Mouse (Mus musculus) lung, embryonic 16.5 days (tissue): ENCODE measurements around the gene Arrdc3. TPM values are rescaled to one million over a fixed set of nuclear protein-coding genes. Genes with fewer than 3 reads are reported as not detected.
"Not testable (repeated sequence)": the region's sequence is repeated elsewhere in the genome, so short reads cannot be mapped to it uniquely, and the experiment has no call there.

ENCODE experiments used
- ATAC-seq: fragments of 200-750 bp; cut with Nextera tagmentation; 2 replicates; pipeline ENCODE4 v1.8.0; 2017; ENCODE audit warnings: low read depth, mild to moderate bottlenecking, moderate library complexity
- H3K27ac ChIP-seq: fragments of 300-500 bp; sonication (generic); 2 replicates; pipeline ENCODE4 v1.5.1; 2014; ENCODE audit warnings: mild to moderate bottlenecking, control low read depth, low read length
- H3K27me3 ChIP-seq: fragments of 300-500 bp; sonication (generic); 2 replicates; pipeline ENCODE4 v1.6.1; 2014; ENCODE audit warnings: low read depth, low read length, mixed read lengths; ENCODE audit not compliant: control insufficient read depth, insufficient read depth
- H3K36me3 ChIP-seq: fragments of 300-500 bp; sonication (generic); 2 replicates; pipeline ENCODE4 v1.6.1; 2014; ENCODE audit warnings: low read length; ENCODE audit not compliant: control insufficient read depth, insufficient read depth
- H3K4me1 ChIP-seq: fragments of 300-500 bp; sonication (generic); replicated peaks from 2 replicates; pipeline ENCODE4 v1.6.1; 2014; ENCODE audit warnings: low read length, mixed read lengths; ENCODE audit not compliant: control insufficient read depth, insufficient read depth
- H3K4me2 ChIP-seq: fragments of 300-500 bp; sonication (generic); 2 replicates; pipeline ENCODE4 v1.6.1; 2014; ENCODE audit warnings: low read depth, low read length, control low read depth
- H3K4me3 ChIP-seq: fragments of 300-500 bp; sonication (generic); 2 replicates; pipeline ENCODE4 v1.5.1; 2014; ENCODE audit warnings: mild to moderate bottlenecking, low read length, control low read depth
- H3K9ac ChIP-seq: fragments of 300-500 bp; sonication (generic); 2 replicates; pipeline ENCODE4 v1.6.1; 2014; ENCODE audit warnings: low read length, control low read depth
- H3K9me3 ChIP-seq: fragments of 300-500 bp; sonication (generic); 2 replicates; pipeline ENCODE4 v1.6.1; 2016; ENCODE audit warnings: low read length; ENCODE audit not compliant: control insufficient read depth
- WGBS: fragments of 180-500 bp; shearing (Covaris S2); extraction: QIAGEN DNeasy Blood & Tissue Kit; methylation state at CpG from one replicate; pipeline ENCODE4 v1.1.7; 2014; 5-methylcytosine and 5-hydroxymethylcytosine counted together
- polyA plus RNA-seq: library from polyadenylated mRNA; unstranded; fragments of >200 nt; fragmentation: Nextera tagmentation; extraction: Ambion mirVana; gene quantifications from 2 replicates; pipeline ENCODE4 v1.2.1, GENCODE M21; 2015

The Arrdc3 gene
- polyA plus RNA-seq, 1 experiment from 2014 or later: 60.1 TPM

GRCm38 (mm10) chr13:80885103-80885833 is 2.1 kb downstream of the Arrdc3 start:
- Histone ChIP-seq H3K4me1 (peaks cover 3% of the 10 kb centered on the region; the same call in 1 of the 2 replicates), H3K4me3 (peak overlapping the region; percentile 95), H3K9ac (peak overlapping the region; percentile 100), H3K36me3 (peaks cover 11% of the 10 kb centered on the region), H3K27me3 (no peaks in the 10 kb centered on the region), H3K27ac (peak overlapping the region; percentile 100), H3K9me3 (no peaks in the 10 kb centered on the region), H3K4me2 (peak overlapping the region; percentile 60)
- peak; percentile 89 for ATAC-seq
- under 1% methylated on average over 42 of the region's 47 CpGs for WGBS

GRCm38 (mm10) chr13:80885834-80886663 is 2.9 kb downstream of the Arrdc3 start:
- no peaks in the 10 kb centered on the region for H3K9me3 ChIP-seq
- H3K27ac ChIP-seq: peak overlapping the region; percentile 100
- H3K4me3 ChIP-seq: peak overlapping the region; percentile 95
- ATAC-seq: peak; percentile 92
- peaks cover 3% of the 10 kb centered on the region; the same call in 1 of the 2 replicates for H3K4me1 ChIP-seq
- H3K36me3 ChIP-seq: peaks cover 19% of the 10 kb centered on the region
- H3K9ac ChIP-seq: peak overlapping the region; percentile 100
- no peaks in the 10 kb centered on the region for H3K27me3 ChIP-seq
- H3K4me2 ChIP-seq: peak overlapping the region; percentile 60
- WGBS: under 1% methylated on average over 72 of the region's 72 CpGs

- Histone ChIP-seq H3K9me3 (no peaks in the 10 kb centered on the region), H3K4me2 (peak overlapping the region; percentile 60), H3K36me3 (peaks cover 22% of the 10 kb centered on the region), H3K27ac (peak overlapping the region; percentile 100), H3K4me3 (peak overlapping the region; percentile 95), H3K4me1 (peaks cover 3% of the 10 kb centered on the region; the same call in 1 of the 2 replicates), H3K27me3 (no peaks in the 10 kb centered on the region), H3K9ac (peak overlapping the region; percentile 100)
- no peak for ATAC-seq
- 4% methylated on average over 6 of the region's 6 CpGs for WGBS
These were observed 3.6 kb downstream of the Arrdc3 start for GRCm38 (mm10) chr13:80886664-80887210.

GRCm38 (mm10) chr13:80887842-80888241 is 4.7 kb downstream of the Arrdc3 start:
- Histone ChIP-seq H3K9me3 (no peaks in the 10 kb centered on the region), H3K4me2 (no peak overlapping the region), H3K9ac (no peak overlapping the region), H3K36me3 (peaks cover 29% of the 10 kb centered on the region), H3K27ac (no peak overlapping the region), H3K4me3 (no peak overlapping the region), H3K27me3 (no peaks in the 10 kb centered on the region), H3K4me1 (peaks cover 3% of the 10 kb centered on the region; the same call in 1 of the 2 replicates)
- ATAC-seq: no peak
- 45% methylated on average over 2 of the region's 2 CpGs for WGBS

GRCm38 (mm10) chr13:80894928-80895327 is 11.7 kb downstream of the Arrdc3 start:
- H3K36me3 ChIP-seq: peaks cover 44% of the 10 kb centered on the region
- not testable (repeated sequence) for H3K27ac ChIP-seq, ATAC-seq, H3K4me3 ChIP-seq, H3K4me1 ChIP-seq, H3K9me3 ChIP-seq, H3K27me3 ChIP-seq, H3K4me2 ChIP-seq, H3K9ac ChIP-seq
- WGBS: 82% methylated on average over 3 of the region's 3 CpGs

- no peak overlapping the region for H3K4me3 ChIP-seq
- no peak overlapping the region for H3K9ac ChIP-seq
- no peaks in the 10 kb centered on the region for H3K27me3 ChIP-seq
- no peaks in the 10 kb centered on the region for H3K4me1 ChIP-seq
- H3K36me3 ChIP-seq: peaks cover 24% of the 10 kb centered on the region
- 0 out of 2 replicates have a peak, but pooled peaks have one; percentile 43 for ATAC-seq
- 86% methylated on average over 1 of the region's 1 CpGs for WGBS
- no peak overlapping the region for H3K4me2 ChIP-seq
- H3K9me3 ChIP-seq: no peaks in the 10 kb centered on the region
- H3K27ac ChIP-seq: no peak overlapping the region
These were observed 14.2 kb downstream of the Arrdc3 start for GRCm38 (mm10) chr13:80897411-80897810.

- no peaks in the 10 kb centered on the region for H3K9me3 ChIP-seq
- H3K4me1 ChIP-seq: no peaks in the 10 kb centered on the region
- no peak for ATAC-seq
- 85% methylated on average over 4 of the region's 4 CpGs for WGBS
- no peak overlapping the region for H3K4me2 ChIP-seq
- no peak overlapping the region for H3K9ac ChIP-seq
- H3K27me3 ChIP-seq: no peaks in the 10 kb centered on the region
- H3K4me3 ChIP-seq: no peak overlapping the region
- peaks cover 21% of the 10 kb centered on the region for H3K36me3 ChIP-seq
- no peak overlapping the region for H3K27ac ChIP-seq
These were observed 14.9 kb downstream of the Arrdc3 start for GRCm38 (mm10) chr13:80898095-80898494.

- WGBS: 78% methylated on average over 2 of the region's 2 CpGs
- no peaks in the 10 kb centered on the region for H3K27me3 ChIP-seq
- H3K9me3 ChIP-seq: no peaks in the 10 kb centered on the region
- no peaks in the 10 kb centered on the region for H3K4me1 ChIP-seq
- H3K27ac ChIP-seq: no peak overlapping the region
- peaks cover 12% of the 10 kb centered on the region for H3K36me3 ChIP-seq
- no peak overlapping the region for H3K4me2 ChIP-seq
- no peak for ATAC-seq
- no peak overlapping the region for H3K4me3 ChIP-seq
- no peak overlapping the region for H3K9ac ChIP-seq
These were observed 16.3 kb downstream of the Arrdc3 start for GRCm38 (mm10) chr13:80899435-80900029.

GRCm38 (mm10) chr13:80901432-80901831 is 18.2 kb downstream of the Arrdc3 start:
- Histone ChIP-seq H3K27ac (no peak overlapping the region), H3K9ac (no peak overlapping the region), H3K9me3 (no peaks in the 10 kb centered on the region), H3K4me2 (no peak overlapping the region), H3K36me3 (peaks cover 10% of the 10 kb centered on the region), H3K4me1 (no peaks in the 10 kb centered on the region), H3K4me3 (no peak overlapping the region), H3K27me3 (no peaks in the 10 kb centered on the region)
- ATAC-seq: no peak
- 78% methylated on average over 4 of the region's 4 CpGs for WGBS
